Mouse (Mus musculus) megakaryocyte, adult 5-6 weeks (primary cell): Measurements from ENCODE around the gene Tnnc1. TPM values are rescaled to one million over a fixed set of nuclear protein-coding genes. Genes with fewer than 3 reads are reported as not detected.

ENCODE experiments used
- ATAC-seq: 2 replicates; pipeline ENCODE4 v1.8.0; 2016; ENCODE audit warnings: mild to moderate bottlenecking, inconsistent platforms; ENCODE audit not compliant: poor library complexity, severe bottlenecking
- total RNA-seq, 2 experiments: library from RNA; stranded (forward) in 1 of 2; stranded (reverse) in 1 of 2; fragments of 153-499, 151-499 nt in 1 of 2; fragments of 221-1000, 200-1000 nt in 1 of 2; gene quantifications; 2 replicates each; pipeline versions ENCODE4 v1.2.3 to v1.2.4; 2015 to 2017

Tnnc1 gene
- total RNA-seq, 2 experiments from 2014 or later: 0.71 TPM; not detected in 1

GRCm38 (mm10) chr14:31250222-31251083 lies 42.3 kb downstream of the Tnnc1 start:
- ATAC-seq: peak; percentile 5; the same call in 1 of the 2 replicates

- ATAC-seq: peak; percentile 98
Measured at GRCm38 (mm10) chr14:31251084-31251604, 43.0 kb downstream of the Tnnc1 start, which contains the start of the genes Phf7 and Bap1. Gene Phf7, minus strand, starts transcription at chr14:31251317. Gene Bap1, plus strand, starts transcription at chr14:31251450.

GRCm38 (mm10) chr14:31251626-31252025 lies 43.5 kb downstream of the Tnnc1 start:
- no peak for ATAC-seq

- no peak for ATAC-seq
Measured at GRCm38 (mm10) chr14:31252091-31252490, 44.0 kb downstream of the Tnnc1 start.

GRCm38 (mm10) chr14:31258476-31259050 lies 50.5 kb downstream of the Tnnc1 start:
- no peak for ATAC-seq

GRCm38 (mm10) chr14:31260374-31260773 lies 52.3 kb downstream of the Tnnc1 start:
- no peak for ATAC-seq

GRCm38 (mm10) chr14:31260932-31261331 lies 52.8 kb downstream of the Tnnc1 start:
- no peak for ATAC-seq

Other genes with a start within 250 kb of the Tnnc1 start
- gene Glt8d1, start 206.9 kb upstream of the Tnnc1 start, total RNA-seq (2015): 22.8 and 32.1 TPM in 2 replicates
- gene Glt8d1, start 206.9 kb upstream of the Tnnc1 start, total RNA-seq (2017): 20.2 and 28.3 TPM in 2 replicates
- gene Spcs1, start 206.6 kb upstream of the Tnnc1 start, total RNA-seq (2015): 179 and 205 TPM in 2 replicates
- gene Spcs1, start 206.6 kb upstream of the Tnnc1 start, total RNA-seq (2017): 80.1 and 82.1 TPM in 2 replicates
- gene Pbrm1, start 189.2 kb upstream of the Tnnc1 start, total RNA-seq (2015): 73.6 and 77.6 TPM in 2 replicates
- gene Pbrm1, start 189.2 kb upstream of the Tnnc1 start, total RNA-seq (2017): 63.1 and 71.9 TPM in 2 replicates
- gene Gnl3, start 189.2 kb upstream of the Tnnc1 start, total RNA-seq (2015): 45.8 and 55.3 TPM in 2 replicates
- 48.6 and 60.6 TPM in 2 replicates for gene Gnl3, start 189.2 kb upstream of the Tnnc1 start, total RNA-seq (2017)
- 65.2 and 73.3 TPM in 2 replicates for gene Smim4, start 79.4 kb upstream of the Tnnc1 start, total RNA-seq (2015)
- gene Smim4, start 79.4 kb upstream of the Tnnc1 start, total RNA-seq (2017): 34.8 and 42.5 TPM in 2 replicates
- gene Nt5dc2, start 77.3 kb upstream of the Tnnc1 start, total RNA-seq (2015): 20.6 and 21.0 TPM in 2 replicates
- 24.1 and 29.0 TPM in 2 replicates for gene Nt5dc2, start 77.3 kb upstream of the Tnnc1 start, total RNA-seq (2017)
- 0.27 TPM in 1 of 2 replicates, not detected in the other for gene Stab1, start 39.7 kb upstream of the Tnnc1 start, total RNA-seq (2015)
- gene Stab1, start 39.7 kb upstream of the Tnnc1 start, total RNA-seq (2017): 0.40 and 1.0 TPM in 2 replicates
- 74.8 and 95.0 TPM in 2 replicates for gene Nisch, start 8.6 kb downstream of the Tnnc1 start, total RNA-seq (2015)
- 65.6 and 79.0 TPM in 2 replicates for gene Nisch, start 8.6 kb downstream of the Tnnc1 start, total RNA-seq (2017)
- not detected in 2 replicates for gene Sema3g, start 9.5 kb downstream of the Tnnc1 start, total RNA-seq (2015)
- gene Sema3g, start 9.5 kb downstream of the Tnnc1 start, total RNA-seq (2017): not detected in 2 replicates
- gene Phf7, start 43.0 kb downstream of the Tnnc1 start, total RNA-seq (2015): 12.5 and 14.3 TPM in 2 replicates
- gene Phf7, start 43.0 kb downstream of the Tnnc1 start, total RNA-seq (2017): 9.8 and 13.4 TPM in 2 replicates
- 14.0 and 15.6 TPM in 2 replicates for gene Bap1, start 43.1 kb downstream of the Tnnc1 start, total RNA-seq (2015)
- gene Bap1, start 43.1 kb downstream of the Tnnc1 start, total RNA-seq (2017): 30.4 and 31.8 TPM in 2 replicates
- 0.05 TPM in 1 of 2 replicates, not detected in the other for gene Dnah1, start 115.6 kb downstream of the Tnnc1 start, total RNA-seq (2015)
- under 0.01 TPM in 1 of 2 replicates, not detected in the other for gene Dnah1, start 115.6 kb downstream of the Tnnc1 start, total RNA-seq (2017)
- gene Capn7, start 128.3 kb downstream of the Tnnc1 start, total RNA-seq (2015): 45.3 and 48.0 TPM in 2 replicates
- 51.3 and 56.5 TPM in 2 replicates for gene Capn7, start 128.3 kb downstream of the Tnnc1 start, total RNA-seq (2017)
- 52.3 and 52.8 TPM in 2 replicates for gene Sh3bp5, start 227.8 kb downstream of the Tnnc1 start, total RNA-seq (2015)
- gene Sh3bp5, start 227.8 kb downstream of the Tnnc1 start, total RNA-seq (2017): 26.4 and 36.1 TPM in 2 replicates